Mouse (Mus musculus) heart, postnatal 0 days (tissue): Measurements from ENCODE around the gene Ano6.

Source experiments
- CTCF ChIP-seq: IDR thresholded peaks from 2 replicates; pipeline ENCODE4 v1.5.1; 2016; ENCODE audit warnings: antibody characterized with exemption, control low read depth, low read depth
- EP300 ChIP-seq: IDR thresholded peaks from 2 replicates; pipeline ENCODE4 v1.6.1; 2016; ENCODE audit warnings: antibody characterized with exemption, low read depth

- TF ChIP-seq CTCF (no peak), EP300 (no peak)
These were observed 43.4 kb upstream of the Ano6 start for GRCm38 (mm10) chr15:95746955-95747931.
